Mouse (Mus musculus) telencephalon, adult 2 months (tissue): ENCODE results near the gene Ttc7.

Experiments used
- DNase-seq: peaks from one replicate; pipeline ENCODE4 v3.0.0-alpha.2; 2011; ENCODE audit warnings: low read depth, low spot score

The Ttc7 gene

DNA sequence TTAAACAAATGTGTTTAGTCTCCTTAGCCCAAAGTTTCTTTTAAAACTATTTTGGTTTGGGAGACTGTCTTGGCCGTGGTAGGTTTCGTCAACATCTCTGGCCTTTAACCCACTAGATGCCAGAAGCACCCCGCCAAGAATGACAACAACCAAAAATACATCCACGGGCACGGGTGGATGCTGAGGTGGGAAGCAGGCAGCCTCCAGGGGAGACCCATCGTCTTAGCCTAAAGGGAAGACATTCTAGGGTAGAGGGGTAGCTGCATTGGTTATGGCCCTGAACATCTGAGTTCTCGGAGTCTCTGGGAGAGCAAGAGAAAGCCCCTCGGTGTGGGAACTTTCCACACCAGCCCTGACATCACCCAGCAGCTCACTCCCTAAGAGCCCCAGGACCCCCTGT, 31.4 kb downstream of the Ttc7 start:
- no peak for DNase-seq

DNA sequence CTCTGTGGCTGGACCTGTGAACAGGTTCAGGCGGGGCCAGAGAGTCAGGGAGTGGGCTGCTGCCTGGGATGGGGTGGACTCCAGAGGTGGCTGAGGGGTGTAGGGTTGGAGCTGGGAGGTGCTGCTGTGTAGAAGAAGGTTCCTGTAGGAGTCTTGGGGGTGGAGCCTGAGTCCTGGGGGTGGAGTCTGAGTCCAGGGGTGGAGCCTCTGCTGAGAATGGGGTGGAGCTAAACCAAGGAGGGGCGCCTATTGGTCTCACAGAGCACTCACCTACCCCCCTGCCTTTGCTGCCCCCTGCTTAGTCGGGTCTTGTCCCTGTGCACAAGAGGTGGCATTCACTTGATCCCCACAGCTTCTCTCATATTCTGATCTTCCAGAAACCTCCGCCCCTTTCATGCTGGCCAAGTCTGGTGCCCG, 31.9 kb downstream of the Ttc7 start:
- no peak for DNase-seq

DNA sequence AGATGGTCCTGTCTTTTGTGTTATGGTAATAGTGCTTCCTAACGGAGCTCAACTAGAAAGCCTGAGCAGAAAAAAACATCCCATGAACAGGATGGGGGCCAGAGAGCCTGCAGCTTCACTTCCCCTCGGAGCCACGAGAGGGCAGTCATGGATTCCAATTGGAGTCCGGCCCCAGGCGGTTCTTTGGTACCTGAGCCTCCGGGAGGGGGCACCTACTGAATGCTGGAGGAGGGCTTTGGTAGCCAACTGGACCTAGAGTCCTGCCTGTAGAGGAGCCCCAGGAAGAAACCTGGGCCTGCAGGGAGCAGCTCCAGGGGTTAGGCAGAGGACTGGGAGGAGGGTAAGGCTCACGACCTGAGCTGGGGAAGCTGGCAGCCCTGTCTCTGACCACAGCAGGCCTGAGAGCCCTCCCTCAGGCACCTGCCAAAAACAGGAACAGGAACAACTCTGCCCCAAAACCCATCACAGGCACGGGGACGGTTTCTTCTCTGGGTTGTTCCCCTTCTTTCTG, 32.4 kb downstream of the Ttc7 start:
- no peak for DNase-seq

DNA sequence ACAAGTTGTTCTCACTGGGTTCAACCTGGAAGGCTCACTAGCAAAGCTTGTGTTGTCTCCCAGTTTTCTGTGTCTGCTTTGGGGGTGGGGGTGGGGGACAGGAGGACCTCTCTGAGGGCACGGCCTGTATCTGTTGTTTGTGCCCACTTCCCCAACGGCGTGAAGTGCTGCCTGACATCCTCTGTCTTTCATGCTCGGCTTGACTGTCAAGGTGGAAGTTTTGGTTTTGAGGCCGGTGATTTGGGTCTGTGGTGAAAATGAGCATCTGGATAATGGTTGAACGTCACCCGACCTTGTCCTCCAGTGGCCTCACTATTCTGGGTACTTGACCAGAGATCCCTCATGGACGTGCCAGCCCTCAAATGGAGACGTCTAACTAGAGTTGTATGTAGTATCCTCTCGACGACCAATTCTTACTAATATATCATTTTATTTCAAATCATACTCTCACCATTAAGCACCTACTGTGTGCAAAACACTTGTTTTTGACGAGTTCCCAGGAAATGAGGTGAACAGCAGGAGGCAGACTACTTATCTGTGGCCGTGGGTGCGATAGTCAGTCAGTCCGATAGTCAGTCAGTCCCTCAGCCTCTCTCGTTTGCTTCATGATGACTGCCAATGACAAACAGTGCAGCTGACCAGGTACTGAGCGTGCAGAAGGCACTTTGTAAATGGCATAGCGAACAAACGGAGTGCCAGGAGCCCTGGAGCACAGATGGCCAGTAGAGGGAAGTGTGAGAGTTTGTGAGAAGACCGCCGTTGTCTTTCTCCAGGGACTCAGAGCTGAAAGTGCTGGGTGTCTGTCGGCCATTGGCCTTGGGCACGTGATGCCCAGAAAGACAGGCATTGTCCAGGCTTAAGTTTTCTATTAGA, 33.4 kb downstream of the Ttc7 start:
- no peak for DNase-seq

DNA sequence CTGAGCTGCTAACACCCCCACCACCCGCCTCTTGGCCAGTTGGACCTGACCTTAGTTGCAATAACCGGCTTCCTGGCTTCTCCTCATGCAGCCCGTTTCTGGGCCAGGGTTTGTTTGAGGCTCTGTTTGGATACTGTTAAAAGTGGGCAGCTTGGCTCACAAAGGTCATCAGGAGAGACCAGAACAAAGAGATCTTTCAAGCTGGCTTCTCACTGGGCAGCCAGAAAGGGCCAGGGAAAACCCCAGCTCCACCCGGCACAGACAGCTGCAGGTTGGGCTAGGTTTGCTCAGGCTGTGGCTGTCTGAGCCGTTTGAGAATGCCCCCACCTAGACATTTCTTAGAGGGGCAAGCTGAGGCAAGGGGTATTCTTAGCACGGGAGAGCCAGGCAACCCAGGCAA, 34.6 kb downstream of the Ttc7 start:
- no peak for DNase-seq

DNA sequence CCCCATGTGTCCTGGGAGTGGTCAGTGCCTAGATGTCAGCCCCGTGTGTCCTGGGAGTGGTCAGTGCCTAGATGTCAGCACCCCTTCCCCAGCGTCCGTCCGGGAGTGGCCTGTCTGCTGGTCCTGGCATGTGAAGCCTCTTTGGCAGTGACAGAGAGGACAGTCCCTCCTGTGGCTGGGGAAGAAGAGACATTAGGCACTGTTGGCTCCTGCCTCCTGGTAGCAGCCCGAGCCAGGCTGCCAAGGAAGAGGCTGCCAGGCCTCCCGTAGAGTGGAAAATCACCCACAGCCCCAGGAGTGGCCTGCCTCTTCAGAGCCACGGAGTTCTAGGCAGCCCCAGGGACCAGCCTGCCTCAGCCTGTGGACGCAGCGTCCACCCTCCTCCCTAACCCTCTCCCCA, 35.3 kb downstream of the Ttc7 start:
- no peak for DNase-seq

- no peak for DNase-seq
These were observed 39.0 kb downstream of the Ttc7 start for GRCm38 (mm10) chr17:87321673-87322072.

DNA sequence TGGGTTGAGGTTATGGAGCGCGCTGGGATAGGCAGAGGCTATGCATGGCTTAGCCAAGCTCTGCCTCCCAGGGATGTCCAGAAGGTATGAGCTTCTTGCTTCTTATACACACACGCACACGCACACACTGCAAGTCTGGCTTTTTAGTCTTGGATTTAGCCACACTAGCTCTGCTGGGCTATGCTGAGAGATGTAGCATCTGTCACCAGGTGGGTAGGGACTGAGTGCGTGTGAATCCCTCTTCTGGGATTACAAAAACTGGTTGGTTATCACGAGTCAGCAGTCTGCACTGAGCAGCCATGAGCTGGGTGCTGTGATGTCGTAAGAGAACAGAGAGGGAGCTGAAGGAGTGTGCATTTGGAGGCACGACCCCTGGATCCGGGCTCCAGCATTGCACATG, 40.5 kb downstream of the Ttc7 start:
- DNase-seq, result no peak

DNA sequence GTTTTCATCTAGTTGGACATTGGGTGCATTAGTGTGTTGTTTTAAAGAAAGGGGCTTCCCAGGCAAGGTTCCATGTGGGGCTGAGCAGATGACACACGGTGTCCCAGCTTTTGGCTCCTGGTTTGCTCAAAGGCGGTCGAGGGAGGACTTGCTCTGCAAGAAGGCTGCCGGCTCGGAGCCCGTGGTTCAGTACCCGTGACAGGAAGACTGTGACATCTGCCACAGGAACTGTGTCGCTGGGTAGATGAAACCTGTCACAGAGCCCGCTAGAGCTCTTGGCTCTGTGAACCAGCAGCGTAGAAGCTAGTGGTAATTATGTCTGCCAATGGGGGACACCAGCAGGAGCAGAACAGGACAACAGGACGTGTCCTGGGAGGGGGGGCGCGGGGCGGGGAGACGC, 42.8 kb downstream of the Ttc7 start:
- no peak for DNase-seq

DNA sequence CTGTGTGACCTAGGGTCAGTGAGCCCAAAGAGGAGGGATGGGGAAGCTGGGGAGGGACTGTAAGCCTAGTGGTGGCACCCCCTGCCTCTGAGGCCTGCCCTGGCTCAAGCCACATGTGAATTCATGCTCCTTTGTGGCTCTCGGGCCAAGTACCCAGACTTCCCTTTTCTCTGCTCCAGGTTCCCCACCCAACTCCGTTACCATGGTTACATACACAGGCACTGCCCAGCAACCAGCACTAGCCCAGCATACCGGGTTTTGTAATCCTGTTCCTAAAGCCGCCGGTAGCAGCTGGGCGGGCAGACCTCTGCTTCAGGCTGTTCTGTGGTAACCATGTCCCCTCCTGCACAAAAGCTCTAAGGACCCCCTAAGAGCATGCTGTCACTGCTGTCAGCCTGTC, 44.3 kb downstream of the Ttc7 start:
- no peak for DNase-seq

DNA sequence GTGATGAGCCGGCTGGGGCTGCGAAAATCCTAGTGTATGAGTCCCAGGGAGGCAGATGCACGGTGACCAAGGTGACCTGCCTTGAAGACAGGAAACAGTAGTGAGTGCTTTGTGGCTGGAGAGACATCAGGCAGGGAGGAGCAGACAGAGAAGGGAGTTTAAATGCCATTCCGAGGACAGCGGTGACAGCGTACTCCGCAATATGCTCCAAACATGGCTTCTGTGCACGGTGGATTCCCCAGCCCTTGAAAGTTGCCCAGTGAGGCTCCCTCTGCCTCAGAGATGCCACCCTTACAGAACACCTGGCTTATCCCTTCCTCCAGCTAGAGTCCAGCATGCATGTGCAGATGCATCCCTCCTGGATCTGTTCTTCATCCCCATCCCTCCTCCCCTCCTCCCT, 45.0 kb downstream of the Ttc7 start:
- no peak for DNase-seq

DNA sequence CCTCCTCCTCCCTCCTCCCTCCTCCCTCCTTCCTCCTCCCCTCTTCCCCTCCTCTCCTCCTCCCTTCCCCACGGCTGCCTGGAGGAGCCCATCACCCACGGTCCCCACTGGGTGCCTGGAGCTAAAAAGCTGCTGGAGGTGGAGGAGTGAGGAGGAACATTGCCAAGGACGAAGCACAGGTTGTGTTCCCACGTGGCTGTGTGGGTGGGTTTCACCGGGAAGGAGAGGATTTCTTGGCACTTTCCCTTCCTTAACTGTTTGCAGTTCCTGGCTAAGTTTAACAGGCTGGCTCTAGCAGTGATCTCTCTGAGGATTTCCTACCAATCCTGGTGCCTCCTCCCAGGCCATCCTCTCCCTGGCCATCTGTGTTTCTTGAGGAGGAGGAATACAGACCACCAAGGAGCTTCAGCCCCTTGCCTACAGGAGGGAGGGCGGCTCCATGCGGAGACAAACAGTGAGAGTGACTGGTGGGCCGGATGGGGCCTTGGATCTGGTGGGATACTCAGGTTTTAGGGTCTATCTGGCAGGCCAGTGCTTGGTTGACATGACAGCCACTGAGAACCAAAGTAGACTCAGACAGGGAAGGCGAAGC, 45.6 kb downstream of the Ttc7 start:
- DNase-seq, result peak; percentile 98

DNA sequence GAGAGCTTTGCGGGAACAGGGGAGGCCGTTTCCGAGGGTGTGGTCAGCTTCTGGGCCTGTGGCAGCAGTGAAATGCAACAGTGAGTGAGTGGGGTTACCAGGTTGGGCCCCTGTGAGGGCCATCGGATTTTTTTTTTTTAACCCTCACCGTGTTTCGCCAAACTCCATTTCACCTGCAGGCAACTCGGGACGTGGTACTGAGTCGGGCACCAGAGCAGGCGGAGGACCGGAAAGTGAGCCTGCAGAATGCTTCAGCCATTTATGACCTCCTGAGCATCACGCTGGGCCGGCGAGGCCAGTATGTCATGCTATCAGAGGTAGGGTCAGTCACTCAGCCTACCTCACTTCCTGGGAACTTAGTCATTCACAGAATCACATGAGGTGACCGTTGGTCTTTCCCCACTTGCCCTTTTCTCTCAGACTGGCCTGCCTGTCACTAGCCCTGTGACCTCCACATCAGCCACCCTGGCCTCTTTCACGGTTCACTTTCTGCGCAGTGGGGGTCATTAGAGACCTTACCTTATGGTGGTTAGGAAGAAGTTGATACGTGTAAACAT, 46.5 kb downstream of the Ttc7 start:
- DNase-seq, result no peak

GRCm38 (mm10) chr17:87330250-87330920, 47.7 kb downstream of the Ttc7 start:
- DNase-seq, result peak; percentile 95

GRCm38 (mm10) chr17:87330921-87331291, 48.2 kb downstream of the Ttc7 start:
- no peak for DNase-seq

GRCm38 (mm10) chr17:87331336-87332141, 48.9 kb downstream of the Ttc7 start:
- peak; percentile 82 for DNase-seq

DNA sequence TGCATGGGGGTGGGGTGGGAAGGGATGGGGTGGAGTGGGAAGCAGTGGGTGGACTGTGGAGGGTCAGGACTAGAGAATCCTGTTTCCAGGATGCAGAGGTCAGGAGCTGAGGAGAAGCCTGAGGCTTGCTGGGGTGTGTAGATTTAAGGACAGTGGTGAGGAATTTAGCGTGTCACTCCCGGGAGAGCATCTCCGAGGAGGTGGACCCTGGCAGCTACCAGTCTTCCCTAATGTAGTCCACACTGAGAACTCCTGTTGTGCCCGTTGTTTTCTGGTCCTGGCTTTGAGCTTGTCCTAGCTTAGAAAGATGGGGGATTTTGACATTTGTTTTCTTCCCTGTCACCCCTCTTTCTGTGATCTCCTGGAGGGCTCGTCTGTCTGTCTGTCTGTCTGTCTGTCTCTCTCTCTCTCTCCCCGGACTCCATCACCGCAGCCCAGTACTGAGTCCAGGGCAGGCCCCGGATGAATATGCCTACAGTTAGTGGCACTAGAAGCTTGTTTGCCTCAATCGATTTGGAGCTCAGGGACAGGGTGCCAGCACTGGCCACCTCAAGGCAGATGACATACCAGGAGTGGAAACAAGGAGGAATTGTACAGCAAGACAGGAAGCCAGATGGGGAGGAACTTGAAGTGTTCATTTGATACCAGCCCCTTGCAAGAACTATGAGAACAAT, 49.6 kb downstream of the Ttc7 start:
- no peak for DNase-seq

GRCm38 (mm10) chr17:87332887-87333286, 50.2 kb downstream of the Ttc7 start:
- DNase-seq, result peak; percentile 70

- no peak for DNase-seq
These were observed 51.5 kb downstream of the Ttc7 start for GRCm38 (mm10) chr17:87334162-87334561.

DNA sequence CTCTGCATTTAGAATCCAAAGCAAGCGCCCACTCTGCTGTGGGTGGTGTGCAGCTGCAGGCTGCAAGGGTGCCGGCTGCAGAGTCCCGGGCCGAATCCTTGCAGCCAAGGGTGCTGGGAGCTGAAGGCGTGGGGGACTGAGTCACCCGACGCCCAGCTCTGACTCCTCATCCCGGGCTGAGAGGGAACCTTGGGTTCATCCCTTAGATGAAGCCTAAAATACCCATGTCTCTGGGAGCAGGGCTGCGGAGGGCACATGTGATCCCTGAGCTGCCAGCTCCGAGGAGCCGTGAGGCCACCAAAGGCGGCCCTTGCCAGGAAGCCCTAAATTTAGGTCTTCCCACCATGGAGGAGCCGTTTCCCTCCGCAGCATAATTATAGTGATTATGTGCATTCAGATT, 52.5 kb downstream of the Ttc7 start:
- DNase-seq, result no peak

GRCm38 (mm10) chr17:87335727-87336126, 53.0 kb downstream of the Ttc7 start:
- DNase-seq, result no peak
